Mouse (Mus musculus): ENCODE measurements around the gene Cerk. TPM values are rescaled to one million over a fixed set of nuclear protein-coding genes. Genes with fewer than 3 reads are reported as not detected.
"Not testable (repeated sequence)": the region's sequence is repeated elsewhere in the genome, so short reads cannot be mapped to it uniquely, and the experiment has no call there.

The Cerk gene
- polyA plus RNA-seq, 1 experiment from 2014 or later: 15.9 TPM

DNA sequence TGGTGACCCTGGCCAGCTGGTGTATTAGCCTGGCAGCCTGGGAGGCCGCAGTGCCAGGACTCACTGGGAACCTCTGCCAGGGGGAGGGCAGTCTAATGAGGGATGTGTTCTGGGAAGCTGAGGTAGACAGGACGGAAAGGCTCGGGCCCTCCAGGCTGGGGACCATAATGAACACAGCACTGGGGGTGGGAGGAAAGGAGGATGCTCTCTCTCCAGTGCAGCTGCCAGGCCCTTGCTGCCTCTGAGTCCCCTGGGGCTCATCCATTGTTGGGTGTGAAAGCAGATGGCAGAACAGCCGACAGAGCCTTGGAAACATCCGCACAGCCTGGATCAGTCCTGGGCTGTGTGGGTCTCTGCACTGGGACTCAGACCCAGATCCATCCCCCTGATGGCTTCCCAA lies 2.2 kb upstream of the Cerk start:
- Histone ChIP-seq H3K4me1 (replicated peaks) (peaks cover 50% of the 10 kb centered on the region), H3K27me3 (ENCODE audit: insufficient read depth, poor library complexity, severe bottlenecking) (peaks cover 20% of the 10 kb centered on the region), H3K36me3 (no peaks in the 10 kb centered on the region), H3K9me3 (no peaks in the 10 kb centered on the region), H3K27ac (peak overlapping the region; percentile 81), H3K4me3 (no peak overlapping the region)
- WGBS: 35% methylated on average over 5 of the region's 5 CpGs
- peak; percentile 43 for DNase-seq (ENCODE audit: low spot score)

DNA sequence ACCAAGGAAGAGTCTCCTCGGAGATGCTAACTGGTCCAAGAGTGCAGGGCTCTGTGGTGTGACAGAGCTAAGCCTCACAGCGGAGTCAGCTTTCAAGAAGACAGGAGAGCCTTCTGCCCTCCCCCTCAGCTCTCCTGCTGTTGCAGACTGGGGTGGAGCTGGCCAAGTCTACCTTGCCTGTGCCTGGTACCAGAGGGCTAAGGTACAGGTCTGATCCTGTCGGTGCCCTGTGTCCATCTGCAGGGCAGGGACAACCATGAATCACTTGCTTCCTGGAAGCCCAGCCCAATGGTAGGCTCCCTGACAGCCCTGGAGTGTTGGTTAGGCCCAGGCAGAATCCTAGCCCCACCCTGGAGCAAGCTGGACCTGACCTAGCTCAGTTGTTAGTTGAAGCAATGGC lies 745 bp upstream of the Cerk start:
- no peak for DNase-seq (ENCODE audit: low spot score)
- Histone ChIP-seq H3K9me3 (no peaks in the 10 kb centered on the region), H3K4me1 (replicated peaks) (peaks cover 63% of the 10 kb centered on the region), H3K27me3 (ENCODE audit: insufficient read depth, poor library complexity, severe bottlenecking) (peaks cover 20% of the 10 kb centered on the region), H3K27ac (no peak overlapping the region), H3K4me3 (no peak overlapping the region), H3K36me3 (no peaks in the 10 kb centered on the region)
- WGBS: 44% methylated on average over 3 of the region's 3 CpGs

DNA sequence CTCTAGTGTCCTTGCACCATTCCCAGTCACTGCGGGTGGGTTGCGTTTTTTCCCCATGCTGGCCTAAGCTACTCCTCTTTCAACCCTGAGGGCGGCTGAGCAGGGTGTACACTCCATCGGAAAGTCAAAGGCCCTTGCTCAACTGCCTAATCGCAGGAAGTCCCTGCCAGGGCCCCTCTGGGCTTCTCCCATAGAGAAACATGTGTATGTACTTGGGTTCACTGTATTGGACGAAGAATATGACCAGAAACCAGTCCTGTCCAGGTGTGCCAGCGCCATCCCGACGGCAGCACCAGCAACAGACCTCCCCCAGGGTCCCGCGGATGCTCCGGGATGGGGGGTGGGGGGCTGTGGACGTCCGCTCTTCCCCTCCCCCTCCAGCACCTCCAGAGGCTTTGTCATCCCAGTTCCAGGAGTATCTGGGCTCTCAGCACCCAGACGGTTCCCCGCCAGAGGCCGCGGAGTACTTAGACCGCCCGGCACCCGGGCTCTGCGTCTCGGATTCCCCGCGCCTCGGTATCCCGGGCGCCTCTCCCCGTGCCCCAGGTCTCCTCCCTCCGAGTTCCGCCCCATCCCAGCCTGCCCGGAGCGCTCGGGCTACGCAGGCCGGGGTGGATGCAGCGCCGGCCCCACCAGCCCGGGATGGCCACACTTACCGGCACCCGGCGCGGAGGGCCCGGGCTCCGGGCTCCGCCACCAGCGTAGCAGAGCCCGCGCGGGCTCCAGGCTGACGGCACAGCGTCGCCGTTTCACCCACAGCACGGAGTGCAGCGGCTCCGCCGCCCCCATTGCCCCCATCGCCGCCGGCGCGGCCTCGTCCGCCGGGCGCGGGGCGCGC lies 871 bp downstream of the Cerk start:
- Histone ChIP-seq H3K4me1 (replicated peaks) (peaks cover 63% of the 10 kb centered on the region), H3K36me3 (no peaks in the 10 kb centered on the region), H3K27me3 (ENCODE audit: insufficient read depth, poor library complexity, severe bottlenecking) (peaks cover 20% of the 10 kb centered on the region), H3K4me3 (peak overlapping the region; percentile 87), H3K27ac (peak overlapping the region; percentile 95), H3K9me3 (no peaks in the 10 kb centered on the region)
- peak; percentile 58 for DNase-seq (ENCODE audit: low spot score)
- under 1% methylated on average over 70 of the region's 70 CpGs for WGBS

DNA sequence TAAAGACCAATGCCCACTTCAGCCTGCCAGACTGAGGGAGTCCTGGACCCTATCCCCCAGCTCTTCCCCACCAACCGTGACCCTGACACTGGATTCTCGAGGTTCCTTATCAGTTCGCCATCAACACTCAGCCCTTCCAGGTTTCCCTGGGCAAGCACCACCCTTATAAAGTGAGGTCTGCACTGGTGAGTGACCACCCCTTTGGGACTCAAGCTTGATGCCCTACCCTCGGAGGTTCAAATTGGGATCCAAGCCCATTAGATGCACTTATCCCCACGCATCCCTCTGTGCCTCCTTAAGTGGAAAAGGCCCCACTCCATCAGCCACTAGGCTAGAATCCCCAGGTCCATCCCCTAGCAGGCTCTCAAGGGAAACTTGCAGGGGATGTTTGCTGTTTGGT lies 1.9 kb downstream of the Cerk start:
- peaks cover 55% of the 10 kb centered on the region for H3K4me1 ChIP-seq (replicated peaks)
- DNase-seq (ENCODE audit: low spot score): no peak
- H3K9me3 ChIP-seq: no peaks in the 10 kb centered on the region
- no peak overlapping the region for H3K27ac ChIP-seq
- WGBS: 75% methylated on average over 5 of the region's 5 CpGs
- H3K36me3 ChIP-seq: no peaks in the 10 kb centered on the region
- H3K4me3 ChIP-seq: peak overlapping the region; percentile 87
- peaks cover 20% of the 10 kb centered on the region for H3K27me3 ChIP-seq (ENCODE audit: insufficient read depth, poor library complexity, severe bottlenecking)

DNA sequence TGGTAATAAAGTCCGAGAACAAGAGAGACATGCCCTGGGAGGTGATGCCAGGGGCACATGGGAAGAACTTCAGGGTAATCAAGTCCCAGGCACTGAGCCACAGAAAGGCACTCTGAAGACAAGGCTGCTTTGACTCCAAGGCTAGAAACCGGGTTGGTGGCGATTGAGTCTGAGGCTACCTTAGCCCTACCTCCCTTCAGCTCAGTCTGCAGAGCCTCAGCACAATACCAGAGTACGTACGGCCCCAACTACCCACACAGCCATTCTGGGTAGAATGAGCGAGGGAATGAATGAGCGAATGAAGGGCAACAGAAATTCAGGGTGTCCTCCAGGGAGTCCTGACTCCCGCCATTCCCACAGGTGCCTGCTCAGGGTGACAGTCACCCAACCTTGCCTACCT lies 2.5 kb downstream of the Cerk start:
- Histone ChIP-seq H3K9me3 (no peaks in the 10 kb centered on the region), H3K4me3 (no peak overlapping the region), H3K27me3 (ENCODE audit: insufficient read depth, poor library complexity, severe bottlenecking) (peaks cover 20% of the 10 kb centered on the region), H3K4me1 (replicated peaks) (peaks cover 49% of the 10 kb centered on the region), H3K36me3 (no peaks in the 10 kb centered on the region), H3K27ac (no peak overlapping the region)
- DNase-seq (ENCODE audit: low spot score): no peak
- 90% methylated on average over 8 of the region's 8 CpGs for WGBS

DNA sequence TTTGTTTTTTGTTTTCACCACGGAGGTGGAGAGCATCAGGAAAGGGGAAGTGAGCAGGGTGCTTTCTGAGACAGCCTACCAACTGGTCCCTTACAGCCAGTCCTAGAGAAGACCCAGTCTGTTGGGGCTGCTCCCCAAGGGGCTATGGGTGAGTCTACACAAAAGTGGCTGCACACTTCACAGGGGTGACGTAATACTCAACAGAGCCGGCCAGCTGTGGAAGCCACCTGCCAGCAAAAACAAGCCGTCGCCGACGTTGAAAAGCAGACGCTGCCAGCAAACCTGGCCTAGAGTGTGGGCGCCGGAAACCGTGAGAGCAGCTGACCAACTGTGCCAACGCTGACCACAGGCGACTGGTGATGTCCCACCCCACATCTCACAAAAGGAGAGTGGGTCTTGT lies 3.3 kb downstream of the Cerk start:
- no peak for DNase-seq (ENCODE audit: low spot score)
- Histone ChIP-seq H3K27me3 (ENCODE audit: insufficient read depth, poor library complexity, severe bottlenecking) (peaks cover 20% of the 10 kb centered on the region), H3K4me1 (replicated peaks) (peaks cover 43% of the 10 kb centered on the region), H3K4me3 (no peak overlapping the region), H3K36me3 (no peaks in the 10 kb centered on the region), H3K27ac (no peak overlapping the region), H3K9me3 (no peaks in the 10 kb centered on the region)
- 66% methylated on average over 13 of the region's 13 CpGs for WGBS

DNA sequence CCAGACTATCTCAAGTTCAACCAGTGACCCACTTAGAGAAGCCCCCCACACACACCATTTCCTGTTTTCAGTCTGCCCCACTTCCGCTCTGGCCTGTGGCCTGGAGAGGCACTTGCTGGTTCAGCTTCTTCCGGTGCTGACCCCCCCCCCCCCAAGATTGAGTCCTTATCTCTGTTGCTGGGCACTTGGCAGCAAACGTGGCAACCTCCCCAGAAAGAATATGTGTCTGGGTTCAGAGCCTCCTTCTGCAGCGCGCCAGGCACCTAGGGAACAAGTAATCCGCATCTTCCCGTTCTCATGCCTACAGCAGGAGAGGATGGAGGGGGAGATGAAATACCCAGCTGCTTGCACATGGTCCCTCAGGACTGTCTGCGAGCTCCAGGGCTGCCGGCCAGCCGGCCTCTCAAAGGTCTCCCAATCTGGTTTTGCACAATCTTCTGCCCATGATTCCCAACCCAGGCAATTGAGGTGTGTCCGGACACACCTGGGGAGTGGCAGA lies 4.0 kb downstream of the Cerk start:
- Histone ChIP-seq H3K9me3 (no peaks in the 10 kb centered on the region), H3K27ac (no peak overlapping the region), H3K27me3 (ENCODE audit: insufficient read depth, poor library complexity, severe bottlenecking) (peaks cover 20% of the 10 kb centered on the region), H3K36me3 (no peaks in the 10 kb centered on the region), H3K4me1 (replicated peaks) (peaks cover 43% of the 10 kb centered on the region), H3K4me3 (no peak overlapping the region)
- no peak for DNase-seq (ENCODE audit: low spot score)
- WGBS: 58% methylated on average over 11 of the region's 11 CpGs

DNA sequence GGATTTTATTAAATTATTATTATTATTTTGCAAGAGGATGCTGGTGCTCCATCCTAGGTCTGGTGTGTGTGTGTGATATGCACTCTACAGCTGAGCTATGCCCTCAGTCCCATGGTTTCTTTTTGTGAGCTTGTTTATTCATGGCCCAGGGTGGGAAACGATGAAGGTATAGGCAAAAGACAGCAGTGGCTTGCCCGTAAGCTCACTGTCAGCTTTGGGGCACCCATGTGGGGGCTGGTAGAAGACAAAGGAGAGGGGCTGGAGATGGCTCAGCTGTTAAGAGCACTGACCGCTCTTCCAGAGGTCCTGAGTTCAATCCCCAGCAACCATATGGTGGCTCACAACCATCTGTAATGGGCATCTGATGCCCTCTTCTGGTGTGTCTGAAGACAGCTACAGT lies 4.6 kb downstream of the Cerk start:
- not testable (repeated sequence) for H3K27ac ChIP-seq
- 93% methylated on average over 3 of the region's 3 CpGs for WGBS
- H3K4me1 ChIP-seq (replicated peaks): peaks cover 37% of the 10 kb centered on the region

DNA sequence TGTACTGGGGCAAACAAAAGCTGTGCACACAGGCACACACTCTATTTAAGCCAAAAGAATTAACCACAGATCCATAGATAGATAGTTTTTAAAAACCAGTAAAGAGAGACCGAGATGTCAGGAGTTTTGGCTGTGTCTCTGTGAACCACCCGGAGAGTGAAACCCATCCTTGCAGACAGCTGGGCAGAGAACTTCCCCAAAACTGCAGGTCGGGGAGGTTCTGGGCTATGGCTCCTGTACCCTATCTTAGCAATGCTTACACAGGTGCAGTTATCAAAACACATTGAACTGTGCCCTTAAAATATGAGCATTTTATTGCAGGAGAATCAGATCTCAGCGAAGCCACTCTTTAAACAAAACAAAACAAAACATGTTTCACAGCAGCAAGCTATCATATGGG lies 5.5 kb downstream of the Cerk start:
- WGBS: 90% methylated on average over 4 of the region's 4 CpGs

More for the DNA sequence above, 4.6 kb downstream of the Cerk start:
- not testable (repeated sequence) for H3K36me3 ChIP-seq; DNase-seq (ENCODE audit: low spot score); H3K9me3 ChIP-seq; H3K4me3 ChIP-seq
- peaks cover 13% of the 10 kb centered on the region for H3K27me3 ChIP-seq (ENCODE audit: insufficient read depth, poor library complexity, severe bottlenecking)

DNA sequence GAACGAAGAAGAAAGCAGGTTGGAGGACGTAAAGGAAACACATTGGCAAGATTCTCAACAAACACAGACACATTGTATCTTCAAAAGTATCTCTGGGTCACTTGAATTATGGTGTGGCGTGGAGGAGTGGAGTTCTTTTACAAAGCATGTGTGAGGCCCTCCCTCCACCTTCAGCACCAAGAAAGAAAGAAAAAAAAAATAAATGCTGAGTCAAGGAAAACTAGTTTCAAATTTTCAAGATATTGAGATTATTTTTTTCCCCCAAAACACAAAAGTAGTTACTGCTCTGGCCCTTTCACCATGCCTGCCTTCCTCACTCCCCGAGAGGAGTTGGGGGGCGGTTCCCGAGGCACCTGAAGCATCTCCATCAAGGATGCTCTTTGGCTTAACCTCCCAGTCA lies 7.3 kb downstream of the Cerk start:
- H3K4me1 ChIP-seq (replicated peaks): peaks cover 27% of the 10 kb centered on the region
- H3K27me3 ChIP-seq (ENCODE audit: insufficient read depth, poor library complexity, severe bottlenecking): 0 out of 2 replicates have a peak, but pooled peaks cover 3% of the 10 kb centered on the region
- H3K36me3 ChIP-seq: no peaks in the 10 kb centered on the region
- no peak overlapping the region for H3K4me3 ChIP-seq
- H3K27ac ChIP-seq: no peak overlapping the region
- WGBS: 91% methylated on average over 6 of the region's 6 CpGs
- no peak for DNase-seq (ENCODE audit: low spot score)
- no peaks in the 10 kb centered on the region for H3K9me3 ChIP-seq

More for the DNA sequence above, 5.5 kb downstream of the Cerk start:
- peaks cover 12% of the 10 kb centered on the region for H3K27me3 ChIP-seq (ENCODE audit: insufficient read depth, poor library complexity, severe bottlenecking)
- no peak overlapping the region for H3K4me3 ChIP-seq
- H3K9me3 ChIP-seq: no peaks in the 10 kb centered on the region
- H3K27ac ChIP-seq: no peak overlapping the region
- no peaks in the 10 kb centered on the region for H3K36me3 ChIP-seq
- H3K4me1 ChIP-seq (replicated peaks): peaks cover 28% of the 10 kb centered on the region
- no peak for DNase-seq (ENCODE audit: low spot score)

DNA sequence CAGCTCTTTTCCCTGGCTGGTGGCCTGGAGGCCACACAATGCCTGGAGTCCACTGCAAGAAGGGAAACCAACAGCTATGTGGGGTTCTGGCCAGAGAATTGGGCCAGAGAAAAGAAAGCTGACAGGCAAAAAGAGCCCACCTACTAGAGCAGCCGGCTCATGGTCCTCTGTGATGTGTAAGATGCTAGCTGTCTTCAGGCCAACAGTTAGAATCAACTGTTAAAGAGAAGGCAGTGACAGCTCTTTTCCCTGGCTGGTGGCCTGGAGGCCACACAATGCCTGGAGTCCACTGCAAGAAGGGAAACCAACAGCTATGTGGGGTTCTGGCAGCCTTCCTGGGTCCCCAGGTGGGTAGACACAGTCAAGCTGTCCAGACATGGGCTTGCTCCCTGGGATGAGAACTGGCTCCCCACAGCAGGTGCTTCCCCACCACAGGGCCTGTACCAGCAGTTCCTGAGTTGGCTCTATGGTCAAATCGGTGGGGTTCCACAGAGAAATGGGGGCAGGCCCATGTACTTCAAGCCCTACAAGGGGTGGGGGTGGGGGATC lies 8.2 kb downstream of the Cerk start:
- not testable (repeated sequence) for H3K27ac ChIP-seq; H3K9me3 ChIP-seq; DNase-seq (ENCODE audit: low spot score); H3K36me3 ChIP-seq; H3K27me3 ChIP-seq (ENCODE audit: insufficient read depth, poor library complexity, severe bottlenecking); H3K4me3 ChIP-seq
- WGBS: 88% methylated on average over 2 of the region's 2 CpGs
- peaks cover 33% of the 10 kb centered on the region for H3K4me1 ChIP-seq (replicated peaks)

DNA sequence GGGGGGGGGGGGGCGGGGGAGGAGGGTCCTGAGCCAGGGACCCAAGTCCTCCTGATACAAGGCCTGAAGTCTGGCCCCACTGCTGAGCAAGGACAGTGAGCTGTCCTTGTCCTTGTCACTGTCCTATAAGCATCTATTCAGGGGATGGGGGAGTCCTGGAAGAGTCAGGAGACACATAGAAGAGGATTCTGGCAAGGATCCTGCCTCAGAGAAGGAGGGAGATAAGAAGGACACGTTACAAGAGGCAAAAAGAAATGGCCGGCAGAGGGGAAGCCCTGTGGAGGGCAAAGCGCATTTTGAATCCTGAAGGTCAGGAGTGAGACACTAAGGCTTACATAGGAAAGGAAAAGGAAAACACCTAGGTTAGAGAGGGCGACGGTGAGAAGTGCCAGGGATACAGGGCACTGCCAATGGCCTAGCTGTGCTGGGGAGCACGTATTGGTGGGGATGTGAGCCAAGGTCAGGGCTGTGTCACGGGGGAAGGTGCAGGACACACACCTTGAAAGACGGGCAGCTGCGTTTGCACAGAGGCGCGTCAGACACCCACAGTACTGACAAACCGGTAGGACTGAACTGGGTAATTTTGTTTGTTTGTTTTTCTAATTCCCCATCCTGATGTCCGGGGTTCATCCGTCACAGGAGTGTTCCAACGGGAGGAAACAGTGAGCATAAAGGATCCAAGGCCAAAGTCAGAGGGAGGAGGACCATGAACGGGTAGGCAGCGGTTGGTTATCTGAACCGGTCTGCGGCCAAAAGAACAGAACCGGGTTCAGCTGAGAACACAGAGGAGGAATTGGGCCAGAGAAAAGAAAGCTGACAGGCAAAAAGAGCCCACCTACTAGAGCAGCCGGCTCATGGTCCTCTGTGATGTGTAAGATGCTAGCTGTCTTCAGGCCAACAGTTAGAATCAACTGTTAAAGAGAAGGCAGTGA lies 8.9 kb downstream of the Cerk start:
- WGBS: 80% methylated on average over 22 of the region's 22 CpGs
- H3K36me3 ChIP-seq: no peaks in the 10 kb centered on the region
- DNase-seq (ENCODE audit: low spot score): no peak
- no peak overlapping the region for H3K4me3 ChIP-seq
- H3K27ac ChIP-seq: no peak overlapping the region
- peaks cover 34% of the 10 kb centered on the region for H3K4me1 ChIP-seq (replicated peaks)
- H3K27me3 ChIP-seq (ENCODE audit: insufficient read depth, poor library complexity, severe bottlenecking): no peaks in the 10 kb centered on the region
- no peaks in the 10 kb centered on the region for H3K9me3 ChIP-seq
